Mouse (Mus musculus): ENCODE results near the gene Capn11. TPM values are rescaled to one million over a fixed set of nuclear protein-coding genes. Genes with fewer than 3 reads are reported as not detected.
A peak's percentile ranks its signal among the peaks of the same experiment; 100 is the strongest.
"Not testable (repeated sequence)": the region's sequence is repeated elsewhere in the genome, so short reads cannot be mapped to it uniquely, and the experiment has no call there.

Capn11 gene
- total RNA-seq, 2 experiments from 2014 or later = 0.10 to 1.5 TPM

DNA sequence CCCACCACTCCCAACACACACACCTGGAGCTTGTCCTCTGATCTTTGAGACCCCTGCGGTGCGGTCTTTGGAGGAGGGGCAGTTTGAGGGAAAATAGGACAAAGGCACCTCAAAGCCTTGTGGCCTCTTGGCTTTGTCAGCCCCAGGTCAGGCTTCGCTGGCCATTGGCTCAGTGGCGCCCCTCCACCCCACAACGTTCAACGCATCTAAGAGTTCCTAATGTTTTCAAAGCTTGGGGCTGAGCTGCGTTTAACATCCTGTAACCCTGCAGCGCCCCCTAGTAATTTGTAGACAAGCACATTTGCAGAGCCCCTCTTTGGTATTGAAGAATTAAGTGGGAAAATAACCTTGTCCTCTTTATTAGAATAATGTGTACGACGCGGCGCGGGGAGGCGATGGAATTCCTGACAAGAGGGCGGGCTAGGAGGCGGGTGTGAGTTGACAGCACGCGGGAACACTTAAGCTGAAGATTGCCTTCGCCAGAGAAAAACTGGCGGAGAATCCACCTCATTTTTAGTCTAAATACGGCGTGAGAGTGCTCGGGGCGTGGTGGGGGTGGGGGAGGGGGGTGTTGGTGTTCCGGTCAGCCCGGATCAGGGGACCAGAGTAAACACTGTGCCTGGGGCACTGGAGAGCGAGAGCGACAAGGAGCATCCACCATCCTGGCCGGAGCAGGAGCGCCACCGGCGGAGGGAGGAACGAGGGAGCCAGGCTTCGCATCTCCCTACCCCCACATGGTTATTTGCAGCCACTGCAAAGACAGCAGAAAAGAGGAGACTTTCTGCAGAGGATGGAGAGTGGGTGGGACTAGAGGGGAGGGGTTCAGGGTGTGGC lies 29.0 kb downstream of the Capn11 start:
- DNase-seq (ENCODE audit: low spot score in 2 of 2) = peak; percentile 48 to 73

DNA sequence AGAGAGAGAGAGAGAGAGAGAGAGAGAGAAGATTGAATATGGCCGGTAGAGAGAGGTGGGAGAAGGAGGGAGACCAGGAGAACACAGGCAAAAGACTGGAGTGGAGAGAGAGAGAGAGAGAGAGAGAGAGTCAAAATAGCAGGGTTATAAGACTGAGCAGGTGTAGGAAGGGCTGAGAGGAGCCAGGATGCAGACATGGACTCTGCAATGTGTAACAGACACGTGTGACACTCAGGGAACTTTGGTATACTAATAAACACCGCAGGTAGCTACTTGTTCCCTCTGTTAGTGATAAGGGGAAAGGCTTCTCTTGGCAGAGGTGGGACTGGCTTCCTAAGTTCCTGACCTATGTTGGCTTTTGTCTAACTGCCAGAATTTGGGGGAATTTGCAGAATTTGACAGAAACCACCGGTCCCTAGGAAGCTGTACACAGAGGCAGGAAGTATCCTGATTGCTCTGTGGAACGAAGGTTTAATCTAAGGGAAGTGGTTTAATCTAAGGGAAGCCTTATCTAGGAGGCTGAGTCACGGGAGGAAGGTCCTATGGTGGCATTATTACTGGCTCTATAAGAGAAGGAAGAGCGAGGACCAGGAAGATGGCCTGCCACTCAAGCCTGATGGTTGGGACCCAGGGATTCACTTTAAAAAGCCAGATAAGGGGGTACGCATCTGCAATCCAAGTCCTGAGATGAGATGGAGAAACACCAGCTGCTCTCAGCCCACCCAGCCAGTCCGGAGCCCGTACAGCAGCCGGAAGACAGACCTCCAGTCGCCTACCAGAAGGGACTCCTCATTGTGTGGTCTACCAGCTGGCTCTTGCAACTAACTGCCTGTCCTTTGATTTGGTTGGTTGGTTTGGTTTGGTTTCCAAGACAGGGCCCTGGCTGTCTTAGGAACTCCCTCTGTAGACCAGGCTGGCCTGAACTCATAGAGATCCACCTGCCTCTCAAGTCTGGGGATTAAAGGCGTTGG lies 30.0 kb downstream of the Capn11 start:
- no peak for DNase-seq (ENCODE audit: low spot score in 2 of 2)

DNA sequence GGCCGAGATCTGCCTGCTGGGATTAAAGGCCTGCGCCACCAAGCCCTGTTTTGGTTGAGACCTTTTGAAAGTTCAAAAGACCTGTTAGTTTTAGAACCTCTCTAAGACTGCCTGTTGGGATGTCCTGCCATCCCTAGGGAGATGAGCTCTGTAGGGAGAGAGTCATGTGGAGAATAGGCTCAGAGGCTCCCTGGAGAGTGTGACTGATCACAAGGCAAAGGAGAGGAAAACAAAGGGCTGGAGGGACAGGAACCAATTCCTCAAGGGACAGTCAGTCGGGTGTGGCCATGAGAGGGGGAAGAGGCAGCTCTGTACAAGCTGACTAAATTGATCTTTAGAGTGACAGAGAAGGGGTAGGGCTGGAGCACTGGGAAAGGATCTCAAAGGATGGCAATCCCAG lies 31.0 kb downstream of the Capn11 start:
- no peak for DNase-seq (ENCODE audit: low spot score in 2 of 2)

DNA sequence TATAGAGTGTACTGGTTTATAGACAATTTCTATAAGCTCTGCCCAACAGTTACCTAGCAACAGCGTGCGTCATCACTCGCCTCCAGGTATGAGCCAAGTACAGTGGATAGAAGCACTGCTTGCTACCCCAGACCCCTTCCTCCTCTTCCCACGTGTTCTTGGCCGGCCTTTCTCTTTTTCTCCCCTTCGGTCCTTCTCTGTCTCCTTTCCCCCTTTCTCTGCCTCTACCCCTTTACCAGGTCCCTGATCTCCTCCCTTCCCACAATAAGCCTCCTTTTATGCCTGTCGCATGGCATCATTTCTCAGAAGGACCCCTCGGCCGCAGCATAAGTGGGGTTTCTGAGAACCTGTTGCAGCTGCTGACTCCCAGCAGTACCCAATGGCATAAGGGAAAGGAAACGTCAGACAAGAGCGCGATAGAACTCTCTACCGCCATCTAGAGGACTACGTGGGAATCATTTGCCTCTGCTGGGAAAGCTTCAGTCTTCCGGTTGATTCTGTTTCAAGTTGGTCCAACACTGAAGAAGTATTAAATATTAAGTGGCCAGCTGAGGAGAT lies 32.5 kb downstream of the Capn11 start:
- DNase-seq (ENCODE audit: low spot score in 2 of 2) = peak in 1 of 2 experiments; percentile 62

DNA sequence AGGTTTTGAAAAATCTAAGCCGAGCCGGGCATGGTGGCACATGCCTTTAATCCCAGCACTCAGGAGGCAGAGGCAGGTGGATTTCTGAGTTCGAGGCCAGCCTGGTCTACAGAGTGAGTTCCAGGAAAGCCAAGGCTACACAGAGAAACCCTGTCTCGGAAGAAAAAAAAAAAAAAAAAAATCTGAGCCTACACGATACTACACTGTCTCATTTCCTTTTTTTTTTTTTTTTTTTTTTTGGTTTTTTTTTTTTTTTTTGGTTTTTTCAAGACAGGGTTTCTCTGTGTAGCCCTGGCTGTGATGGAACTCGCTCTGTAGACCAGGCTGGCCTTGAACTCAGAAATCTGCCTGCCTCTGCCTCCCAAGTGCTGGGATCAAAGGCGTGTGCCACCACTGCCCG lies 35.7 kb downstream of the Capn11 start:
- DNase-seq (ENCODE audit: low spot score in 2 of 2) = not testable (repeated sequence)

DNA sequence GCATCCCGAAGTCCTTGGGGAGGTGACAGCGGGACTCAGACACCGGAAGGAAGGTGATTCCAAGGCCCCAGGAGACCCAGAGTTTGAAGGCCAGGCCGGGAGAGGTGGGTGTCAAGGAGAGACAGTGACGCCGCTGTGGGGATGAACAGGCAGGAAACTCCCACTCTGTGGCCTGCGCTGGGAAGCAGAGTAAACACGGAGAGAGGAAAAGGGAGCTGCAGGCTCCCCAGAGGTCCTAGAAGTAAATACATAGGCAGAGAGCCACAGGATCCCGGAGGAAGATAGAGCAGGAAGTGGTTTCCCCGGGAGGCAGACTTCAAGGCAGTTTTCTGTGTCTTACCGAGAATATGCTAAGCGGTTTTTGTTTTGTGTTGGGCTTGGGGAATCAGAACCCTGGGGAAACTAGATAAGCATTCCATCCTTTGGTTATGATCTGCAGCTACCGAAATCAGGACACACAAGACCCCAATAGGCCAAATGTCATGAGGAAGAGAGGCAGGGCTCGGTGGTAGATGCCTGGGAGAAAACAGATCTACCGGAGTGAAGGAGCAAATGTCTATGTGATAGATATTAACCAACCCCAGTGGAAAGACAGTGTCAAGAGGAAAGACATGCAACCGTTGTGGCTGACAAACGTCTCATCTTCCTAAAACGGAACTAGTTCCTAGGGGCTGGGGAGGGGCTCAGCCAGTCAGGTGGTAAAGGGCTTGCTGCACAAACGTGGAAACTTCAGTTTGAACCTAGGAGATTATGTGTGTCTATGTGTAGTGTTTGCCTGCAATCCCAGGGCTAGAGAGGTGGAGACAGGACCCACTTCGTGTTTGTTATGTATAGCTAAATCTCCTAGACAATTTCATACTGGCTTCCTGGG lies 39.5 kb downstream of the Capn11 start:
- no peak for DNase-seq (ENCODE audit: low spot score in 2 of 2)

DNA sequence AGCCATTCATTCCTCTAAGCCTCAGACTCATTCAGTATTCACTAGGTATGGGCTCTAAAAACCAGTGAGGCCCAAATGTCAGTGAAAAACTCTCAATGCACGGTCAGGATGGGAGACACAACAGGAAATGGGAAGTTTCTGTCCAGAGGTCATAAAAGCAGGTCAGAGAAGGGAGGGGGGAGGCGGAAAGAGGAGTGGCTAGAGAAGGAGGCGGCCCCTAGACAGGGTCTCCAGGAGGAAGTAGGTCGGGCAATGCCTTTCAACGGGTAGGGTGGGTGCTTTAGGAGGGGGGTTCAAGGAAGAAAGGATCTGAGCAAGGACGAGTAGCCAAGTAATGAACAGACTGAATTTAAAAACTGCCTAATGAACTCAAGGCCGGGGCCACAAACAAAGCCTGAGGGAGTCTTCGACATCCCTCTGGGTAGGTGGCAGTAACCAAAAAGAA lies 40.2 kb downstream of the Capn11 start:
- no peak for DNase-seq (ENCODE audit: low spot score in 2 of 2)

DNA sequence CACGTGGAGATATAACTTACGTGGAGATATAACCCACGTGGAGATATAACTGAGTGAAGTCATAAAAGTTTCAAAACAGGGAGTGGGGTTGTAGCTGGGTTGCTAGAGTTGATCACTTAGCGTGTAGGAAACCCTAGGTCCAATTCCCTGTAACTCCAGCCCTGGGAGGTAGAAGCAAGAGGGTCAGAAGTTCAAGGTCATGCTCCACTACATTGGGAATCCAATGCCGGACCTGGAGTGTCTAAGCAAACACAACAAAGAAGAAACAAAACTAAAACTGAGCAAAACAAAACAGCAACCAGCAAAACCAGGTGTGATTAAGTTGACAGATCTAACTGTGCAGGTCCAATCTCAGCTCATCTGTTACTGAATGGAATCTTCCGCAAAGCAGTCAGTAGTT lies 41.5 kb downstream of the Capn11 start:
- DNase-seq (ENCODE audit: low spot score in 2 of 2) = no peak

DNA sequence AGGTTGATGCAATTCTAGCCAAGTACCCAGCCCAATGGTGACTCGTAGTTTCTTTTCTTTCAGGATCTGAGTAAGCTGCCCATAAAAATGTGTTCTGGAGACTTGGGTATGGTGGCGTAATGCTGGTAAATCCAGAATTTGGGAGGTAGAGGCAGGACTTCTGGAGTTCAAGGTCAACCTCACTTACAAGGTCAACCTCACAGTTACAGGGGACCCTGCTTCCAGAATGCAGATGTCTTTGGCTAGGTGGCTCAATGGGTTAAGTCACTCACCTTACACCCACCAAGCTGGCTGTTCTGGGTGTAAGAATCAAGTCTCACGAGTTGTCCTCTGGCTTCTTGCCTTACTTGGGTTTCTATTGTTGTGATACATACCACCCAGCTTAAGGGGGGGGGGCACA lies 42.4 kb downstream of the Capn11 start:
- DNase-seq (ENCODE audit: low spot score in 2 of 2) = no peak

DNA sequence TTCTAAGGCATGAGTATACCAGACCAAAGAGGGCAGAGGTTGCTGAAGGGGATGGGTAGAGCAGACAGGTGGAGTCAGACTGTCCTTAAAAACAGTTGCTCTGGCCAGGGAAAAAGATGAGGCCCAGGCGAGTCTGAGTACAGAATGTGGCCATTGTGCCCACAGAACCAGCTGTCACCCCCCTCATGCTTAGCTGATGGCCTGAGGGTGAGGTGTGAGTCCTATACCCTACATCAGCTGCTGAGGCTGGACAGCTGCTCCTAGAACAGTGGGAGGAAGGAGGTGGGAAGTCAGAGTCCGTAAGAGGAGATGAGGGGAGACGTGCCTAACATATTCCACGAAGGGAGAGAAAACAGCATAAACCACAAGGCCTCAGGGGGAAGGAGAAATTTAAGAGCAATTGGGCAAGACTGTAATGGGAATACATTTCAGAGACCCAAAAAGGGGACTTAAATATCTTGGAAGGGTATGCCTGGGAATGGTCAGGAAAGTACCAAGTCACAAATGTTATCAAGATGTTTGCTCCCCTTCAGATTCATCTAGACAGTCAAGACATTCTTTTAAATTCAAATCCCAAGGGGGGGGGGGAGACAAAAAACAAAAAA lies 43.0 kb downstream of the Capn11 start:
- no peak for DNase-seq (ENCODE audit: low spot score in 2 of 2)

DNA sequence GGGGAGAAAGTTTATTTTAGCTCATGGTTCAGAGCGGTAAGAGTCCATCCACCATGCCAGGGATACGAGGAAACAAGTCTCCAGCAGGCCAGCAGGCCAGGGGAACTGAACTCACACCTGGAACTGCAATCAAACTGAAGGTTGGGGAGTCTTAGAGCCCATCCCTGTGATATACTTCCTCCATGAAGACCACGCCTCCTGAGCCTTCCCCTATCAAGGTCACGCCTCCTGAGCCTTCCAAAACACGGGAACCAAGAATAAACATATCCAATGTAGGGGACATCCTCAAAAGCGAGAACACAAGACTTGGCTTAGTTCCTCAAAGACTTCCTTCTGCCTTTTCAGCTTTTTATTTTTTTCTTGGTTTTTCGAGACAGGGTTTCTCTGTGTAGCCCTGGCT lies 46.2 kb downstream of the Capn11 start:
- DNase-seq (ENCODE audit: low spot score in 2 of 2) = no peak

DNA sequence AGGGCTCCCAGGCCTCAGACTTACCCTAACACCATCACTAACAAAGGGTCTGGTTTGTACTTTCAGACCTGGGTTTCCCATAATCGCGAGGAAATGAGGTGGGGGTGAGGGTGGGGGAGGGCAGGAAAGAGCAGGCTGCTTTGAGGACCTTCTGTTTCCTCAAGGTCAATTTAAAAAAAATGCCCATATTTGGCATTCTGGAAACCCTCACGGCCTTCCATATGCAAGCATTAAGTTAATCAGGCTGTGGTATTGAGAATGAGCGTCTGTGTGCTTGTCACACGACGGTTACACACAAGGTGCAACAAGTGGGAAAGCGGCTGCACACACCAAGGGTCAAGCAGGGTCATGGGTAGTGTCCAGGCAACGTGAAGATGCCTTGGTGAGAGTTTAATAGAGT lies 47.1 kb downstream of the Capn11 start:
- DNase-seq (ENCODE audit: low spot score in 2 of 2) = no peak

DNA sequence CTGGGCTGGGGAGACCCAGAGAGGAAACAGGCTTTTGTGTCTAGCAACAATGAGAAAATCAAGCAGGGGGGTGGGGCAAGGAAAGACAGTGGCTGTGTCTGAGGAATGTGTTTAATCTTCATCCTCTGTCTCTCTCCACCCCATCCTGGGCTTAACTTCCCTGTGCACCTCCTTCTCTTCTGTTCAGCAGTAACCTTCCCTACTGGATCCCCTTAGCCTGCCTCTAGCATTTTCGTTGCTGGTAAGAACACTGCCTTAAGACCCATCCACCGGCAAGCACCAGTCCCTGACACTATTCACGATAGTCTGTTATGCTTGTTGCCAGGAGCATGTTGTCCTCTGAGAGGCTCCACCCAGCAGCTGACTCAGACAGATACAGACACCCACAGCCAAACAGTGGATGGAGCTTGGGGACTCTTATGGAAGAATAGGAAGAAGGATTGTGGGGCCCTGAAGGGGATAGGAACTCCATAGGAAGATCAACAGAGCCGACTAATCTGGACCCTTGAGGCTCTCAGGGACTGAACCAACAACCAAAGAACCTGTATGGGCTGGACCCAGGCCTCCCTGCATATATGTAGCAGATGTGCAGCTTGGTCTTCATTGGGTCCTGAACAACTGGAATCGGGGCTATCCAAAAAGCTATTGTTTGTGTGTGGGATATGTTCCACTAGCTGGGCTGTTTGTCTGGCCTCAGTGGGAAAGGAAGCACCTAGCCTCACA lies 48.8 kb downstream of the Capn11 start:
- peak in 1 of 2 experiments; percentile 33 for DNase-seq (ENCODE audit: low spot score in 2 of 2)

DNA sequence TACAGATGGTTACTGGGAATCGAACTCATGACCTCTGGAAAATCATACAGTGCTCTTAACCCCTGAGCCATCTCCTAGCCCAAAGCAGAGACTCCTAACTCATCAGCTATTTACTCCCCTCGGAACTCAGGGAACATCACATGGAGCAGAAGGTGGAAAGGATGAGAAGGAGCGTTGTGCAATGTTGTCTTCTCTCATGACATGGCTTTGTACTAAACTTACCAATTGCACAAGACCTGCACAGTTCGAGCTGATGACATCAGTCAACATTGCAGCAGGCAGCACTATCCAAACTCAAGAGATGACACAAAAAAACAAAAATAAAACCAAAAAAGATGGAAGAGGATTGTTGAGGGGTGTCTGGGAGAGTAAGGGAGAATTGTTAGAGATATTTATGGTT lies 50.7 kb downstream of the Capn11 start:
- DNase-seq (ENCODE audit: low spot score in 2 of 2) = no peak

DNA sequence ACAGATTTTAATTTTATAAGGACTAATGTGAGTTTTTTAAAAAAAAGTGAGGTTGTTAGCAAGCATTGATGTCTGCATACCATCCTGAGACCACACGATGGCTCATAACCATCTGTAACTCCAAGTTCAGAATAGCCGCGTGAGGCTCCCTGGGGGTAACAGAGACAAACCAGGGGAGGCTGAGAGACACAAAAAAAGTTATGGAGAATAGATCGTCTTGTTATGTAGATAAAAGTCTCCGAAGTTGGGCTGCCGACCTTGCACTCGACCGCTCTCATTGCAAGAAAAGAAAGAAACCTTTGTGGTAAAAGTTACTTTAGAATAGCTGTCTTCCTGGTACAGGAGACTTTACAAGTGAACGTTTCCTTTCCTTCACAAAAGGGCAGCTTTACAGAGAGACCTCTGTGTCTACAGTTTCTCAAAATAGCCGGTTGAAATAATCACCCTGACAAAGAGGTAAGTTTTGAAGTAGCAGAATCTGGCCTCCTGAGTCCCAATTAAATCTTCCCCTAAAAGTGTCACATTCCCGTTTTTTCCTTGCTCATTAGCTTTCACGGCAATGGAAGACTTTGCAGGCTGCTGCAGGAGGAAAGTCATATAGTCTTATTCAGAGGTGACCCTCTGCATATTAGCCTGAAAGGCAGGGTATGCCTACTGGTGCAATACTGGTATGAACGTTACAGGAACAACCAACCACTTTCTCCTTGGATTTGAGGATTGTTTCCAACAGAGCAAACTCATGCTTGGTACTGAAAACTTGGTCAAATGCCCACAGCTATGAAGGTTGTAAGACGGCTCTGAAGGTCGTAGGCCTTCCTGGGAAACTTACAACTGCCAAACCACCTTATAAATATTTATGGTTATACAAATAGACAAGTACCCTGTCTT lies 51.9 kb downstream of the Capn11 start:
- DNase-seq (ENCODE audit: low spot score in 2 of 2) = no peak

DNA sequence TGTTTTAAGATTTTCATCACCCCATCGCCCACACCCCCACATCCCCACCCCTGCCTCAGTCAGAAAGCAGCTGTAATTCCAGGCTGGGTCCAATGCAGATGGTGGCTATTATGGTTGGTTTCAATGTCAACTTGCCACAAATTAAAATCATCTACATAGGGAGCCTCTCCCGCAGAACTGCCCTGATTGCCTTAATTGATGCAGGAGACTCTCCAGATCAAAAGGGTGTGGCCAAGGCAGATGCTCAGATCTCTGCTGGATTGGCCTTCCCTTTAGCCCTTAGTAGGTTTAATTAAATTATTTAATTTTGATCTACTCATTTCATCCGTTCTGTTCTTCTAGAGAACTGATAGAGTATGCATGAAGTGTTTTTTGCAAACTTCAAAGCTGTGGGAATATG lies 56.1 kb downstream of the Capn11 start:
- no peak for DNase-seq (ENCODE audit: low spot score in 2 of 2)

DNA sequence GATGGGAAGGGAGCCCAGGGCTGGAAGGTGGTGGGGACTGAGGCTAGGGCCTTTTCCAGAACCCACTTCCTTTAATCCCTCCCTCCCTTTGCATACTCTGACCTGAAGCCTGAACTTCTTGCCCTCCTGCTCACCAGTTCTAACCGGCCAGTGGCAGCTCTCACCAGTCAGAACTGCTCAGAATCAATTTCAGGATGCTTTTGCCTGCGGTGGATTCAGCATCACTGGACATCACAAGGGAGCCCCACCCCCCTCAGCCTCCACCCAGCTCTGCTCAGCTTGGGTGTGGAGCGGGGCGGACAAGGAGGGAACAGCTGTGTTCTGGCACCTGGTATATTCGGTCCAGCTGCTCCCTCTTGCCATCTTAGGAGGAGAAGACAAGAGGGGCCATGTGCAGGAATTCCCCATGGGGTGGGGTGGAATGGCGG lies 57.2 kb downstream of the Capn11 start, which contains the start of gene Mymx:
Gene Mymx, minus strand, starts transcription at position 226 of the 428 bp plus-strand sequence.
- no peak for DNase-seq (ENCODE audit: low spot score in 2 of 2)

DNA sequence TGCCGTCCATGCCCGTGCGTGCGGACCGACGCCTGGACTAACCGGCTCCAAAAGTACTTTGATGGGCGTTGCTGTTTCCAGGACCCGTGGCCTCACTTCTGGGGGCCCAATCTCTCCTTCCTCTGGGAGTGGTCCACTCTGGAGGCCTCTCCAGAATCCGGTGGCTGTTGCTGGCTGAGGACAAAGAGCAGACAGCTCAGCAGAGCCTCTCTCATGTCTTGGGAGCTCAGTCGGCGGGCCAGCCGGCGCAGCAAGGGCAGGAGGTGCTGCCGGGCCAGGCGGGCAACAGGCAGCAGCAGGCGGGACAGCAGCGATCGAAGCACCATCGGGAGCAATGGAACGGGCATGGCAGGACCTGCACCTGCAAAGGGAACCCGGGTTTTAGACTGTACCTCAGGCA lies 57.8 kb downstream of the Capn11 start:
- DNase-seq (ENCODE audit: low spot score in 2 of 2) = no peak
